Mouse (Mus musculus) erythroblast, embryonic 14.5 days (primary cell): ENCODE data around the gene Scd2. TPM values are rescaled to one million over a fixed set of nuclear protein-coding genes. Genes with fewer than 3 reads are reported as not detected.
A peak's percentile ranks its signal among the peaks of the same experiment; 100 is the strongest.

ENCODE experiments used
- H3K27me3 ChIP-seq: 2 replicates; pipeline ENCODE4 v1.6.1; 2012; ENCODE audit warnings: inconsistent platforms; ENCODE audit not compliant: control insufficient read depth
- H3K36me3 ChIP-seq: 2 replicates; pipeline ENCODE4 v1.6.1; 2012; ENCODE audit warnings: mild to moderate bottlenecking, inconsistent platforms; ENCODE audit not compliant: control insufficient read depth
- H3K4me1 ChIP-seq: 2 replicates; pipeline ENCODE4 v1.6.1; 2012; ENCODE audit warnings: inconsistent platforms; ENCODE audit not compliant: control insufficient read depth
- H3K4me3 ChIP-seq: replicated peaks from 2 replicates; pipeline ENCODE3; 2012; ENCODE audit warnings: moderate library complexity, mild to moderate bottlenecking, inconsistent platforms
- H3K9me3 ChIP-seq: 2 replicates; pipeline ENCODE4 v1.6.1; 2012; ENCODE audit warnings: low read length, inconsistent platforms, mixed read lengths; ENCODE audit not compliant: control insufficient read depth
- GATA1 ChIP-seq: IDR thresholded peaks from 2 replicates; pipeline ENCODE4 v1.6.1; 2012; ENCODE audit warnings: low read length, inconsistent platforms, mixed read lengths
- TAL1 ChIP-seq: IDR thresholded peaks from 3 replicates; pipeline ENCODE4 v1.6.1; 2012; ENCODE audit warnings: low read length, inconsistent platforms, mixed read lengths
- polyA plus RNA-seq: library from polyadenylated mRNA; stranded (reverse); fragments of >175 nt; gene quantifications from 2 replicates; pipeline ENCODE4 v1.2.3, GENCODE M21; 2012

Gene Scd2
- polyA plus RNA-seq, 1 experiment, result 0.27 TPM

DNA sequence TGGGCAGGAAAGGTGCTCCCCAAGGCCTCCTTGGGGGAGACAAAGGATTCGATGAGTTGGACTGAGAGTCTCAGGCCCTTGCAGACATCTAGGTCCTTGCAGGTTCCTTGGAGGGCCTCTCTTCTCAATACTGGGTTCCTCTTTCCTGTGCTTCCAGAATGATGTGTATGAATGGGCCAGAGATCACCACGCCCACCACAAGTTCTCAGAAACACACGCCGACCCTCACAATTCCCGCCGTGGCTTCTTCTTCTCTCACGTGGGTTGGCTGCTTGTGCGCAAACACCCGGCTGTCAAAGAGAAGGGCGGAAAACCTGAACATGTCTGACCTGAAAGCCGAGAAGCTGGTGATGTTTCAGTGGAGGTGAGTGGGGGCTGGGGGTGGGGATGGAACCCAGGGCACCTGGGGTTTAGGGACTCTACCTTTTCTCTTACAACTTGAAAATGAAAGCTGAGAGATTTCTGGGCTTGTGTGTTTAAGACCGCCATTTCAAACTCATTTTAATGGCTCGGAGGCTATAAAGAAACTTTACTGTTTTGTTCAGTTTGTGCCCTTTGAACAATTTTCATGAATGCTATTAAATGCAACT is 36.0 kb upstream of the Scd2 start:
- TF ChIP-seq GATA1, result no peak
- TF ChIP-seq TAL1, result no peak

GRCm38 (mm10) chr19:44259484-44259883 is 34.0 kb upstream of the Scd2 start:
- Histone ChIP-seq H3K9me3 (no peaks in the 10 kb centered on the region), H3K4me1 (peaks cover 24% of the 10 kb centered on the region), H3K4me3 (no peak overlapping the region), H3K36me3 (no peaks in the 10 kb centered on the region), H3K27me3 (no peaks in the 10 kb centered on the region)
- TF ChIP-seq GATA1 (no peak), TAL1 (no peak)

More for the DNA sequence above, 36.0 kb upstream of the Scd2 start:
- Histone ChIP-seq H3K4me1 (peaks cover 20% of the 10 kb centered on the region), H3K4me3 (no peak overlapping the region), H3K27me3 (no peaks in the 10 kb centered on the region), H3K9me3 (no peaks in the 10 kb centered on the region), H3K36me3 (no peaks in the 10 kb centered on the region)

GRCm38 (mm10) chr19:44260487-44260886 is 33.0 kb upstream of the Scd2 start:
- TF ChIP-seq TAL1, result no peak
- TF ChIP-seq GATA1, result no peak
- Histone ChIP-seq H3K4me3 (no peak overlapping the region), H3K36me3 (no peaks in the 10 kb centered on the region), H3K9me3 (no peaks in the 10 kb centered on the region), H3K27me3 (no peaks in the 10 kb centered on the region), H3K4me1 (peaks cover 33% of the 10 kb centered on the region)

DNA sequence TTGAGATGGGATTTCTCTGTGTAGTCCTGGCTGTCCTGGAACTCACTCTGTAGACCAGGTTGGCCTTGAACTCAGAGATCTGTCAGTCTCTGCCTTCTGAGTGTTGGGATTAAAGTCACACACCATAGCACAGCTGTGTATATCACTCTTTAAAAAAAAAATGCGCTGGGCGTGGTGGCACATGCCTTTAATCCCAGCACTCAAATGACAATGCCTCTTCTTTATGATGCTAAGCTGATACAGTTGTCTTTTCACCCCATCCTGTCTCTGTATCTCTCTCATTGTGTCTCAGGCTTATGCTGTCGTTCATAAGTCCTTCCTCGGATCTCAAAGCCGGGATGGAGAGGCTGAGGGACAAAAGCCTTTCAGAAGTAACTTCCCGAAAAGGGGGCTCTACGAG is 31.7 kb upstream of the Scd2 start:
- TF ChIP-seq GATA1 (no peak), TAL1 (no peak)
- Histone ChIP-seq H3K27me3 (no peaks in the 10 kb centered on the region), H3K4me1 (peaks cover 46% of the 10 kb centered on the region), H3K9me3 (no peaks in the 10 kb centered on the region), H3K4me3 (no peak overlapping the region), H3K36me3 (no peaks in the 10 kb centered on the region)

DNA sequence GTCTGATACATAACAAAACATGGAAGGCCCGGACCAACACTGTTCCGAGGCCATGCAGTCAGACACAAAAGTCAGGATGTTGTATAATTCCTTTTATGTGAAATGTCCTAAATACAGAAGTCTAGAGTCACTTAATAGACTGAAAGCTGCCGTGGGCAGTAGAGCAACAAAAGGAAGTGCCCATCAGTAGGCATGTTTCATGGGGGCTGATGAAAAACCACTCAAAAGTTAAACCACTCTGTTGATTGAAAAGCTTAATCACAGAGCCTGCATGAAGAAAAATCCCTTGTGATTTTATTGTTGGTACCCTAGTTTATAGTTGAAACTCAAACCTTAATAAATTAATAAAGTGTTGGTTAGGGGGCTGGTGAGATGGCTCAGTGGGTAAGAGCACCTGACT is 29.9 kb upstream of the Scd2 start:
- H3K27me3 ChIP-seq, result no peaks in the 10 kb centered on the region
- no peak for TF ChIP-seq TAL1
- TF ChIP-seq GATA1, result no peak
- peaks cover 57% of the 10 kb centered on the region for H3K4me1 ChIP-seq
- H3K9me3 ChIP-seq, result no peaks in the 10 kb centered on the region
- no peak overlapping the region for H3K4me3 ChIP-seq
- H3K36me3 ChIP-seq, result no peaks in the 10 kb centered on the region

- Histone ChIP-seq H3K4me1 (peaks cover 57% of the 10 kb centered on the region), H3K9me3 (no peaks in the 10 kb centered on the region), H3K4me3 (no peak overlapping the region), H3K27me3 (no peaks in the 10 kb centered on the region), H3K36me3 (no peaks in the 10 kb centered on the region)
- no peak for TF ChIP-seq GATA1
- no peak for TF ChIP-seq TAL1
Measured at GRCm38 (mm10) chr19:44264226-44264625, 29.2 kb upstream of the Scd2 start.

DNA sequence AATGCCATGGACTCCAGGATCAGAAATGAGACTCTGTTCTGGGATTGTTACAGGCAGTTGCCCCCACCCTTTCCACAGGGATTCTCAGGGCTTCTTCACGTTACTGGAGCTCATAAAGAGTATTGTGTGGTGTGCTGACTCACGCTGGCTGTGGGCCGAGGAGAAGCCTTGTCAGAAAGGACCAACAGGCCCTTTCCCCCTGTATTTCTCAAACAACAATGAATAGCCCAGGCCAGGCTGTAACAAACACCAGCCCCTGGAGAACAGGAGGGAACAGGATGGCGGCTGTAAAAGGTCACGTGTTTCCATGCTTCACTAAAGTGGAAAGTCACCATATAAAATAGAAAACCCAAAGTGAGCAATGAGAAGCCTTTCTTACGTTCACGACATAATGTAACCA is 28.2 kb upstream of the Scd2 start:
- Histone ChIP-seq H3K4me1 (peaks cover 57% of the 10 kb centered on the region), H3K36me3 (no peaks in the 10 kb centered on the region)

GRCm38 (mm10) chr19:44265911-44266337 is 27.6 kb upstream of the Scd2 start:
- no peaks in the 10 kb centered on the region for H3K36me3 ChIP-seq
- peaks cover 54% of the 10 kb centered on the region for H3K4me1 ChIP-seq
- H3K4me3 ChIP-seq, result peak overlapping the region; percentile 75
- H3K9me3 ChIP-seq, result no peaks in the 10 kb centered on the region
- no peaks in the 10 kb centered on the region for H3K27me3 ChIP-seq
- TF ChIP-seq TAL1 (no peak), GATA1 (no peak)

More for the DNA sequence above, 28.2 kb upstream of the Scd2 start:
- no peaks in the 10 kb centered on the region for H3K27me3 ChIP-seq
- H3K4me3 ChIP-seq, result no peak overlapping the region
- TF ChIP-seq TAL1, result no peak
- no peak for TF ChIP-seq GATA1
- no peaks in the 10 kb centered on the region for H3K9me3 ChIP-seq

GRCm38 (mm10) chr19:44266458-44266823 is 27.0 kb upstream of the Scd2 start:
- Histone ChIP-seq H3K4me3 (peak overlapping the region; percentile 75), H3K4me1 (peaks cover 52% of the 10 kb centered on the region), H3K9me3 (no peaks in the 10 kb centered on the region), H3K27me3 (no peaks in the 10 kb centered on the region), H3K36me3 (no peaks in the 10 kb centered on the region)
- no peak for TF ChIP-seq GATA1
- no peak for TF ChIP-seq TAL1

DNA sequence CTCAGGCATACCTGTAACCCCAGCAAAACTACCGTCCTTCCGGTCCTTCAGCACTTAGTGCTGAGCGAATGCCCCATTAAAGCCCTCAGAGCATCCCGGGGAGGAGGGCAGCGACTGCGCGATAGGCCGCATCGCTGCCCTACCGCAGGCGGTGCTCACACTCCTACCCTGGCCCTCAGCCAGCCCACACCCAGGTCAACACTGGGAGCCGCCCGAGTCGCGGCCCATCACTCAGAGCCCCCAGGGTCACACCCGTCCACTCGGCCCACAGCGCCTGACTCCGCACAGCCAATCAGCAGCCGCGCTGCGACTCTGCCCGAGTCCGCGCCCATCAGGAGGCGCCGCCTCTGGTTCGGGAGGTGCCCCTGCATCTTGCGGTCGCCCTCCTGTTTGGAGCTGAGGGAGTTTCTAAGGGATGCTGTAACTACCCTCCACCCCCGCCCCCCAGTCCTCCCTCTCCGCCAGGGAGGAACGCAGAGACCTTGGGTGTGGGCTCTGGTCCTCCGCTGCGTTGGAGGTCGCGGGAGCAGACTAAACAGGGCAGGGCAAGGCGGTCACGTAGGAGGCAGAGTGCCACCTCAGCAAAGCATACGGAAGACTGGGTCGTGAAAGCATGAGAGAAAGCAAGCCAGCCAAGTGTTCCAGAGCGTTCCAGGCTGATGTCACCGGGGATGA is 26.5 kb upstream of the Scd2 start:
- Histone ChIP-seq H3K4me1 (peaks cover 52% of the 10 kb centered on the region), H3K9me3 (no peaks in the 10 kb centered on the region), H3K36me3 (no peaks in the 10 kb centered on the region), H3K4me3 (peak overlapping the region; percentile 75), H3K27me3 (no peaks in the 10 kb centered on the region)
- TF ChIP-seq TAL1 (no peak), GATA1 (no peak)
